Mouse (Mus musculus): ENCODE measurements around the gene Ube2b.

Ube2b gene

GRCm38 (mm10) chr11:52000290-52000962 lies at the start of gene Ube2b:
Gene Ube2b (minus strand): TSS chr11:52000762.
- CTCF ChIA-PET = interaction anchor here in 1 of 4 experiments (0.6 kb wide), 1 partner anchor 145 kb away, joined by 3 read pairs; no protein-coding TSS in a partner anchor

GRCm38 (mm10) chr11:52046446-52047165 lies 46.0 kb upstream of the Ube2b start:
- POLR2A ChIA-PET = interaction anchor here in 3 of 4 experiments (0.7 to 1.4 kb wide), 10 partner anchors 8 to 294 kb away, joined by 3 read pairs; no protein-coding TSS in a partner anchor
- CTCF ChIA-PET = interaction anchor here in 2 of 4 experiments (0.7 to 0.9 kb wide), 3 partner anchors 10 to 236 kb away, joined by 3 to 4 read pairs (median 3); no protein-coding TSS in a partner anchor

More at GRCm38 (mm10) chr11:52000290-52000962, at the start of gene Ube2b:
- POLR2A ChIA-PET = interaction anchor here (0.6 to 2.6 kb wide), 33 partner anchors 8 to 659 kb away, joined by 3 to 29 read pairs (median 5); partner anchors contain the start of genes Vdac1 (in 2 of the 4), Cdkn2aipnl (in 1 of the 4), Hnrnpab (in 1 of the 4) and Ppp2ca (in 1 of the 4)

- CTCF ChIA-PET = interaction anchor here in 1 of 4 experiments (0.8 kb wide), 1 partner anchor 396 kb away, joined by 5 read pairs; no protein-coding TSS in a partner anchor
Measured at GRCm38 (mm10) chr11:52044156-52044555, 43.6 kb upstream of the Ube2b start.

GRCm38 (mm10) chr11:52043224-52043623 lies 42.7 kb upstream of the Ube2b start:
- ChIA-PET POLR2A (no interaction called here), CTCF (no interaction called here)

More at GRCm38 (mm10) chr11:52044156-52044555, 43.6 kb upstream of the Ube2b start:
- POLR2A ChIA-PET = interaction anchor here in 1 of 4 experiments (0.7 to 1.2 kb wide), 4 partner anchors 31 to 316 kb away, joined by 3 to 4 read pairs (median 3); no protein-coding TSS in a partner anchor

- ChIA-PET POLR2A (interaction anchor here in 1 of 4 experiments (0.7 kb wide), 1 partner anchor 9 kb away, joined by 3 read pairs; no protein-coding TSS in a partner anchor), CTCF (no interaction called here)
Measured at GRCm38 (mm10) chr11:52037659-52038058, 37.1 kb upstream of the Ube2b start.

GRCm38 (mm10) chr11:52035905-52036304 lies 35.3 kb upstream of the Ube2b start:
- POLR2A ChIA-PET = interaction anchor here in 2 of 4 experiments (0.6 to 1.6 kb wide), 6 partner anchors 9 to 1659 kb away, joined by 3 to 5 read pairs (median 3); partner anchors contain the start of gene Hnrnph1 (in 1 of the 2)
- CTCF ChIA-PET = no interaction called here

GRCm38 (mm10) chr11:52033953-52034352 lies 33.4 kb upstream of the Ube2b start:
- ChIA-PET CTCF (no interaction called here), POLR2A (interaction anchor here in 1 of 4 experiments (1.4 kb wide), 1 partner anchor 20 kb away, joined by 3 read pairs; no protein-coding TSS in a partner anchor)

GRCm38 (mm10) chr11:52032356-52032755 lies 31.8 kb upstream of the Ube2b start:
- POLR2A ChIA-PET = interaction anchor here in 3 of 4 experiments (0.6 to 1.3 kb wide), 6 partner anchors 10 to 303 kb away, joined by 3 to 5 read pairs (median 3); partner anchors contain the start of gene Cdkn2aipnl (in 1 of the 3)
- CTCF ChIA-PET = interaction anchor here in 1 of 4 experiments (0.5 to 0.6 kb wide), 2 partner anchors 30 to 40 kb away, joined by 4 to 5 read pairs; no protein-coding TSS in a partner anchor

- CTCF ChIA-PET = interaction anchor here in 1 of 4 experiments (0.6 kb wide), 1 partner anchor 444 kb away, joined by 3 read pairs; no protein-coding TSS in a partner anchor
- POLR2A ChIA-PET = interaction anchor here in 1 of 4 experiments (0.5 to 0.6 kb wide), 2 partner anchors 29 to 361 kb away, joined by 3 to 4 read pairs; no protein-coding TSS in a partner anchor
Measured at GRCm38 (mm10) chr11:52018217-52018616, 17.7 kb upstream of the Ube2b start.

GRCm38 (mm10) chr11:52011541-52011940 lies 11.0 kb upstream of the Ube2b start:
- CTCF ChIA-PET = interaction anchor here in 2 of 4 experiments (0.6 to 2.5 kb wide), 3 partner anchors 159 to 194 kb away, joined by 3 to 8 read pairs (median 7); no protein-coding TSS in a partner anchor
- POLR2A ChIA-PET = interaction anchor here in 2 of 4 experiments (0.7 to 2.6 kb wide), 8 partner anchors 9 to 44 kb away, joined by 3 to 11 read pairs (median 4); partner anchors contain the start of gene Cdkn2aipnl (in 1 of the 2)

GRCm38 (mm10) chr11:52011011-52011410 lies 10.4 kb upstream of the Ube2b start:
- CTCF ChIA-PET = interaction anchor here in 1 of 4 experiments (0.6 kb wide), 1 partner anchor 8 kb away, joined by 4 read pairs; no protein-coding TSS in a partner anchor

GRCm38 (mm10) chr11:52005586-52005985 lies 5.0 kb upstream of the Ube2b start:
- POLR2A ChIA-PET = interaction anchor here in 2 of 4 experiments (0.6 to 3.2 kb wide), 5 partner anchors 18 to 353 kb away, joined by 3 to 17 read pairs (median 4); partner anchors contain the start of gene Ppp2ca (in 1 of the 2)
- CTCF ChIA-PET = no interaction called here

More at GRCm38 (mm10) chr11:52011011-52011410, 10.4 kb upstream of the Ube2b start:
- POLR2A ChIA-PET = interaction anchor here in 2 of 4 experiments (0.9 to 2.6 kb wide), 5 partner anchors 11 to 44 kb away, joined by 3 to 11 read pairs (median 3); partner anchors contain the start of gene Cdkn2aipnl (in 1 of the 2)

GRCm38 (mm10) chr11:52003772-52004528 lies 3.4 kb upstream of the Ube2b start, which contains the start of gene Cdkl3:
Gene Cdkl3 (plus strand): TSS chr11:52004221.
- CTCF ChIA-PET = interaction anchor here in 2 of 4 experiments (0.5 to 1.3 kb wide), 3 partner anchors 146 to 216 kb away, joined by 3 to 4 read pairs (median 4); no protein-coding TSS in a partner anchor
- POLR2A ChIA-PET = interaction anchor here in 3 of 4 experiments (0.5 to 3.2 kb wide), 26 partner anchors 9 to 645 kb away, joined by 3 to 17 read pairs (median 3); partner anchors contain the start of genes Cdkn2aipnl (in 2 of the 3), Ppp2ca (in 2 of the 3), 0610009B22Rik (in 1 of the 3) and Rmnd5b (in 1 of the 3)

- CTCF ChIA-PET = interaction anchor here in 3 of 4 experiments (0.5 to 1.3 kb wide), 5 partner anchors 7 to 247 kb away, joined by 3 to 5 read pairs (median 4); no protein-coding TSS in a partner anchor
- POLR2A ChIA-PET = interaction anchor here (0.5 to 3.2 kb wide), 27 partner anchors 9 to 1632 kb away, joined by 3 to 17 read pairs (median 3); partner anchors contain the start of genes Cdkn2aipnl (in 2 of the 4), Ppp2ca (in 2 of the 4), 0610009B22Rik (in 1 of the 4) and Rmnd5b (in 1 of the 4)
Measured at GRCm38 (mm10) chr11:52003505-52003771, 2.9 kb upstream of the Ube2b start.

GRCm38 (mm10) chr11:52002842-52003504 lies 2.4 kb upstream of the Ube2b start:
- POLR2A ChIA-PET = interaction anchor here (0.5 to 3.2 kb wide), 34 partner anchors 10 to 1631 kb away, joined by 3 to 17 read pairs (median 4); partner anchors contain the start of genes Cdkn2aipnl (in 2 of the 4), Ppp2ca (in 2 of the 4), 0610009B22Rik (in 1 of the 4) and Rmnd5b (in 1 of the 4)

GRCm38 (mm10) chr11:52001861-52002260 lies 1.3 kb upstream of the Ube2b start:
- CTCF ChIA-PET = no interaction called here
- POLR2A ChIA-PET = interaction anchor here in 2 of 4 experiments (0.9 to 2.8 kb wide), 7 partner anchors 10 to 395 kb away, joined by 3 to 11 read pairs (median 4); partner anchors contain the start of genes Cdkn2aipnl (in 1 of the 2), Hnrnpab (in 1 of the 2), Ppp2ca (in 1 of the 2) and Sar1b (in 1 of the 2)

More at GRCm38 (mm10) chr11:52002842-52003504, 2.4 kb upstream of the Ube2b start:
- CTCF ChIA-PET = interaction anchor here (0.5 to 1.2 kb wide), 11 partner anchors 8 to 1718 kb away, joined by 3 to 11 read pairs (median 4); partner anchors contain the start of gene Il5 (in 1 of the 4)
